In genomic region chr6:41701245-41701644, GRCm38 (mm10) we compare ENCODE assay signal across 36 mouse cellular contexts. TPM values are rescaled to one million over a fixed set of nuclear protein-coding genes. Genes with fewer than 3 reads are reported as not detected.
DNase-seq lines count a peak whose midpoint lies in the region; ATAC-seq and TF ChIP-seq lines count a peak whose summit lies in the region.
"Had no signal": no experiment of that assay in that cellular context is flagged by ENCODE, and none has a peak within 500 bp of the region (broad histone marks: within the 10 kb centered on the region; RNA-seq: fewer than 3 reads in every experiment).

No protein-coding gene starts in this region.

- no peak for ATAC-seq in heart, embryonic 11.5 days (replicated peaks; ENCODE audit: insufficient number of reproducible peaks, low FRiP score, low TSS enrichment)
- peak; percentile 17 for ATAC-seq in G1E (ENCODE audit: extremely low read depth, insufficient number of reproducible peaks, low FRiP score, poor library complexity, severe bottlenecking)
- ATAC-seq in liver, embryonic 16.5 days (ENCODE audit: low read depth), result no peak
- ATAC-seq in cerebellum, adult (ENCODE audit: insufficient number of reproducible peaks, low FRiP score, low TSS enrichment), result no peak
- ATAC-seq in monocyte, adult 5-6 weeks (replicated peaks; ENCODE audit: insufficient number of reproducible peaks, low FRiP score, low TSS enrichment, poor library complexity, severe bottlenecking), result no peak
- ATAC-seq: activated CD4-positive, CD25-positive, alpha-beta regulatory T cell, adult 4 months; hindbrain, postnatal 0 days; intestine, embryonic 15.5 days; midbrain, embryonic 15.5 days had no signal

- no peaks in the 10 kb centered on the region for H3K4me1 ChIP-seq in heart, embryonic 11.5 days (ENCODE audit: control insufficient read depth, insufficient read depth, low read length)
- H3K4me1 ChIP-seq in G1E (ENCODE audit: insufficient read depth, low read depth, low read length), result peaks cover 71% of the 10 kb centered on the region
- peaks cover 28% of the 10 kb centered on the region for H3K4me1 ChIP-seq in liver, embryonic 16.5 days (ENCODE audit: control insufficient read depth, low read depth, low read length)
- H3K4me1 ChIP-seq: embryonic facial prominence, embryonic 13.5 days; forebrain, embryonic 12.5 days; hindbrain, embryonic 12.5 days; limb, embryonic 10.5 days; limb, embryonic 15.5 days; lung, embryonic 15.5 days; midbrain, embryonic 10.5 days; midbrain, embryonic 15.5 days had no signal

- no peaks in the 10 kb centered on the region for H3K27me3 ChIP-seq in heart, embryonic 11.5 days (ENCODE audit: control insufficient read depth, insufficient read depth, low read length)
- H3K27me3 ChIP-seq in G1E (ENCODE audit: insufficient read depth, low read length), result no peaks in the 10 kb centered on the region
- H3K27me3 ChIP-seq in liver, embryonic 16.5 days (ENCODE audit: control insufficient read depth, insufficient read depth, low read depth, low read length), result no peaks in the 10 kb centered on the region
- H3K27me3 ChIP-seq: embryonic facial prominence, embryonic 13.5 days; forebrain, embryonic 12.5 days; hindbrain, embryonic 12.5 days; intestine, embryonic 15.5 days; limb, embryonic 15.5 days; lung, embryonic 15.5 days; midbrain, embryonic 15.5 days had no signal

- no peak overlapping the region for H3K27ac ChIP-seq in heart, embryonic 11.5 days (ENCODE audit: low read depth, low read length)
- peak overlapping the region; percentile 98 for H3K27ac ChIP-seq in liver, embryonic 16.5 days (ENCODE audit: low read length)
- H3K27ac ChIP-seq: embryonic facial prominence, embryonic 13.5 days; forebrain, embryonic 12.5 days; hindbrain, embryonic 12.5 days; hindbrain, postnatal 0 days; intestine, embryonic 15.5 days; kidney, postnatal 0 days; limb, embryonic 10.5 days; limb, embryonic 15.5 days; lung, embryonic 15.5 days; midbrain, embryonic 10.5 days; midbrain, embryonic 15.5 days; stomach, postnatal 0 days had no signal

- no peak overlapping the region for H3K4me2 ChIP-seq in heart, embryonic 11.5 days
- H3K4me2 ChIP-seq in liver, embryonic 16.5 days (ENCODE audit: low read depth, low read length), result peak overlapping the region; percentile 87
- H3K4me2 ChIP-seq: embryonic facial prominence, embryonic 13.5 days; forebrain, embryonic 12.5 days; hindbrain, embryonic 12.5 days; intestine, embryonic 15.5 days; limb, embryonic 15.5 days; lung, embryonic 15.5 days; midbrain, embryonic 15.5 days had no signal

- no peak for DNase-seq in heart, postnatal 14 days
- DNase-seq in G1E (ENCODE audit: low spot score), result no peak
- peak; percentile 59 for DNase-seq in c-Kit-positive CD71-positive TER-119-positive erythroid progenitor cells, embryonic 14.5 days (ENCODE audit: low spot score)
- DNase-seq: adrenal gland, adult 2 months; adrenal gland, postnatal 36 days; cerebellum, adult 11-12 months; cerebellum, adult 9-11 months; gastrocnemius, postnatal 10 days; heart, postnatal 36 days; kidney, adult 8-10 months; kidney, postnatal 4 days; right cerebral cortex, postnatal 25 days; thymus, adult 18-20 months; thymus, postnatal 25 days had no signal

- no peaks in the 10 kb centered on the region for H3K36me3 ChIP-seq in heart, embryonic 11.5 days (ENCODE audit: control insufficient read depth, insufficient read depth, low read length)
- H3K36me3 ChIP-seq in G1E (replicated peaks), result peaks cover 19% of the 10 kb centered on the region
- H3K36me3 ChIP-seq in liver, embryonic 16.5 days (ENCODE audit: control insufficient read depth, insufficient read depth), result peaks cover 45% of the 10 kb centered on the region
- H3K36me3 ChIP-seq: embryonic facial prominence, embryonic 13.5 days; forebrain, embryonic 12.5 days; hindbrain, embryonic 12.5 days; intestine, embryonic 15.5 days; limb, embryonic 10.5 days; limb, embryonic 15.5 days; lung, embryonic 15.5 days; midbrain, embryonic 10.5 days; midbrain, embryonic 15.5 days had no signal

- no peak for TF ChIP-seq CTCF in G1E (IDR thresholded peaks at IDR 0.05; ENCODE audit: low read depth, low read length)

- H3K4me3 ChIP-seq in heart, embryonic 11.5 days (ENCODE audit: low read depth, low read length), result peak overlapping the region; percentile 40
- H3K4me3 ChIP-seq in G1E (ENCODE audit: low read depth, low read length), result peak overlapping the region; percentile 58; the same call in 1 of the 2 replicates
- H3K4me3 ChIP-seq in liver, embryonic 16.5 days (ENCODE audit: low read depth, low read length), result peak overlapping the region; percentile 71
- H3K4me3 ChIP-seq: embryonic facial prominence, embryonic 13.5 days; forebrain, embryonic 12.5 days; hindbrain, embryonic 12.5 days; intestine, embryonic 15.5 days; limb, embryonic 10.5 days; limb, embryonic 15.5 days; lung, embryonic 15.5 days; midbrain, embryonic 10.5 days; midbrain, embryonic 15.5 days had no signal

- H3K9ac ChIP-seq in heart, embryonic 11.5 days (ENCODE audit: low read depth, low read length), result peak overlapping the region; percentile 46; the same call in 1 of the 2 replicates
- H3K9ac ChIP-seq in liver, embryonic 16.5 days (ENCODE audit: low read depth, low read length), result peak overlapping the region; percentile 92
- H3K9ac ChIP-seq: embryonic facial prominence, embryonic 13.5 days; forebrain, embryonic 12.5 days; hindbrain, embryonic 12.5 days; intestine, embryonic 15.5 days; limb, embryonic 15.5 days; lung, embryonic 15.5 days; midbrain, embryonic 15.5 days had no signal

- intact Hi-C loops in heart, postnatal 14 days (cut with DNase I), result no loop called here

- WGBS in heart, embryonic 11.5 days (ENCODE audit: insufficient replicate concordance), result 43% methylated on average over 1 of the region's 1 CpGs
- 18% methylated on average over 1 of the region's 1 CpGs for WGBS in liver, embryonic 16.5 days (ENCODE audit: insufficient replicate concordance)

- H3K9me3 ChIP-seq in heart, embryonic 11.5 days (replicated peaks; ENCODE audit: control insufficient read depth, low read length), result no peaks in the 10 kb centered on the region
- no peaks in the 10 kb centered on the region for H3K9me3 ChIP-seq in G1E (replicated peaks)
- H3K9me3 ChIP-seq in liver, embryonic 16.5 days (replicated peaks; ENCODE audit: control insufficient read depth, low read length), result no peaks in the 10 kb centered on the region
- H3K9me3 ChIP-seq: embryonic facial prominence, embryonic 13.5 days; forebrain, embryonic 12.5 days; hindbrain, embryonic 12.5 days; intestine, embryonic 15.5 days; limb, embryonic 10.5 days; limb, embryonic 15.5 days; lung, embryonic 15.5 days; midbrain, embryonic 10.5 days; midbrain, embryonic 15.5 days had no signal

RNA-seq across cellular contexts. Expression of gene Kel, which starts 2.9 kb away (rescaled TPM):
- 41.0 and 53.1 TPM in 2 replicates for polyA plus RNA-seq in heart, embryonic 11.5 days (2014; fragmentation: Nextera tagmentation; extraction: Ambion mirVana)
- total RNA-seq in heart, postnatal 14 days (2021), result 1 to 10 TPM in 1 of 2 experiments, under 1 TPM in 1; 0.88 to 1.3 TPM
- total RNA-seq in G1E (2014; fragmentation: Nextera tagmentation) (26.4 and 152 TPM in 2 replicates), G1E (2017) (14.7 and 16.5 TPM in 2 replicates)
- polyA plus RNA-seq in G1E (2012), result 1.1 and 1.6 TPM in 2 replicates
- 308 and 322 TPM in 2 replicates for polyA plus RNA-seq in liver, embryonic 16.5 days (2015; fragmentation: Nextera tagmentation; extraction: Ambion mirVana)
- 0.39 TPM in 1 of 3 replicates, not detected in the others for total RNA-seq in monocyte, adult 5-6 weeks (2017)
- total RNA-seq: adrenal gland, postnatal 36 days; hindbrain, postnatal 0 days; left cerebral cortex, postnatal 10 days had no signal
- polyA plus RNA-seq: adrenal gland, adult 2 months had no signal

RNA-seq across cellular contexts. Expression of gene Llcfc1, which starts 17.0 kb away (rescaled TPM):
- not detected in 2 replicates for polyA plus RNA-seq in heart, embryonic 11.5 days (2014; fragmentation: Nextera tagmentation; extraction: Ambion mirVana)
- total RNA-seq in heart, postnatal 14 days (2021), result not detected
- not detected in 2 replicates for total RNA-seq in G1E (2014; fragmentation: Nextera tagmentation)
- not detected in 2 replicates for total RNA-seq in G1E (2017)
- polyA plus RNA-seq in G1E (2012), result not detected in 2 replicates
- polyA plus RNA-seq in liver, embryonic 16.5 days (2015; fragmentation: Nextera tagmentation; extraction: Ambion mirVana), result not detected in 2 replicates
- total RNA-seq in monocyte, adult 5-6 weeks (2017), result not detected in 3 replicates
- total RNA-seq: adrenal gland, adult 2 months; adrenal gland, postnatal 36 days; common myeloid progenitor, adult 5-6 weeks; gastrocnemius, postnatal 10 days; heart, postnatal 36 days; left cerebral cortex, postnatal 10 days; megakaryocyte progenitor cell, adult 5-6 weeks; neutrophil, adult 5-6 weeks had no signal
- polyA plus RNA-seq: activated CD4-positive, CD25-positive, alpha-beta regulatory T cell, adult 4 months; adrenal gland, adult 2 months; embryonic facial prominence, embryonic 13.5 days; forebrain, embryonic 12.5 days; hindbrain, embryonic 12.5 days; hindbrain, postnatal 0 days; limb, embryonic 10.5 days; limb, embryonic 15.5 days; lung, embryonic 15.5 days; midbrain, embryonic 10.5 days; midbrain, embryonic 15.5 days; neural tube, embryonic 11.5 days; stomach, postnatal 0 days had no signal

RNA-seq across cellular contexts. Expression of gene Trpv5, which starts 20.7 kb away (rescaled TPM):
- not detected in 2 replicates for polyA plus RNA-seq in heart, embryonic 11.5 days (2014; fragmentation: Nextera tagmentation; extraction: Ambion mirVana)
- total RNA-seq in heart, postnatal 14 days (2021), result not detected
- total RNA-seq in G1E (2014; fragmentation: Nextera tagmentation) (not detected in 2 replicates), G1E (2017) (0.16 TPM in 1 of 2 replicates, not detected in the other)
- polyA plus RNA-seq in G1E (2012), result not detected in 2 replicates
- polyA plus RNA-seq in liver, embryonic 16.5 days (2015; fragmentation: Nextera tagmentation; extraction: Ambion mirVana), result 0.05 and 0.06 TPM in 2 replicates
- total RNA-seq in monocyte, adult 5-6 weeks (2017), result not detected in 3 replicates
- total RNA-seq: adrenal gland, adult 2 months; common myeloid progenitor, adult 5-6 weeks; gastrocnemius, postnatal 10 days; heart, postnatal 36 days; hindbrain, postnatal 0 days; left cerebral cortex, postnatal 10 days; neutrophil, adult 5-6 weeks had no signal
- polyA plus RNA-seq: adrenal gland, adult 2 months; embryonic facial prominence, embryonic 13.5 days; forebrain, embryonic 12.5 days; hindbrain, embryonic 12.5 days; hindbrain, postnatal 0 days; limb, embryonic 10.5 days; limb, embryonic 15.5 days; lung, embryonic 15.5 days; midbrain, embryonic 10.5 days; midbrain, embryonic 15.5 days; neural tube, embryonic 11.5 days; stomach, postnatal 0 days had no signal

Comparison
In these comparisons a context has a peak if more than half of its experiments do, and no peak if none do; other contexts are left out.
1. RNA of gene Kel, which starts 2.9 kb away (total RNA-seq): 14.7 to 152 TPM in G1E; 0.88 to 1.3 TPM in heart, postnatal 14 days and 0.39 TPM in monocyte, adult 5-6 weeks; every median in the first group is over 4 times any median in the second.
2. Peak in every context shown above with its lines, with median percentiles within 50 percentile points of each other: H3K4me3 ChIP-seq.